Mouse (Mus musculus) E14TG2a.4 (cell line): ENCODE results near the gene Pcbp3.
A peak's percentile ranks its signal among the peaks of the same experiment; 100 is the strongest.

Experiments used
- H3K27me3 ChIP-seq: 2 replicates; pipeline ENCODE4 v1.6.1; 2014; ENCODE audit warnings: low read length, control low read depth; ENCODE audit not compliant: insufficient read depth
- H3K36me3 ChIP-seq: 2 replicates; pipeline ENCODE4 v1.6.1; 2014; ENCODE audit warnings: low read length, control low read depth; ENCODE audit not compliant: insufficient read depth
- H3K4me1 ChIP-seq: replicated peaks from 2 replicates; pipeline ENCODE4 v1.6.1; 2014; ENCODE audit warnings: low read depth, low read length, control low read depth
- H3K4me3 ChIP-seq: replicated peaks from 2 replicates; pipeline ENCODE4 v1.5.1; 2014; ENCODE audit warnings: mild to moderate bottlenecking, low read length
- H3K9me3 ChIP-seq: 2 replicates; pipeline ENCODE4 v1.6.1; 2014; ENCODE audit warnings: low read length, control low read depth
- CTCF ChIP-seq: conservative IDR thresholded peaks from 2 replicates; pipeline ENCODE4 v1.5.1; 2014; ENCODE audit warnings: low read length
- NANOG ChIP-seq: IDR thresholded peaks from 2 replicates; pipeline ENCODE4 v1.6.1; 2014; ENCODE audit warnings: borderline replicate concordance, low read length, mixed read lengths
- POU5F1 ChIP-seq: IDR thresholded peaks from 2 replicates; pipeline ENCODE4 v1.6.1; 2014; ENCODE audit warnings: low read length, borderline replicate concordance

Pcbp3 gene

DNA sequence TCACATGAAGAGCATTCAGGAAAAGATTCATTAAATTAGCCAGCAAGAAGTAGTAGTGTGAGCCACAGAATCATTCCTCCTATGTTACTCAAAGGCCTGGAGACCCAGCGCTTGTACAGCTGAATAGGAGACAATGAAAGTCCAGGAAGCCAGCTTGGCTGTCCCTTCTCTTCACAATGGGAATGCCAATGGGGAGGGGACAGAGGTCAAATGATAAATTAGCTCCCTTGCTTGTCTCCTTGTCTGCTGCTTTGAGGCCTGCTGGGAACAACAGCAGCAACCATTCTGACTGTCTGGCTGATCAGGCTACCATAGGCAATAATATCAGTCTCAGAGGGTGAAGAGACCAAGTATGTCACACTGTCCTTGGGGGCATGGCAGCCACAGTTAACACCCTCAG, 130.5 kb downstream of the Pcbp3 start:
- Histone ChIP-seq H3K9me3 (peaks cover 5% of the 10 kb centered on the region; the same call in 1 of the 2 replicates), H3K4me1 (peaks cover 3% of the 10 kb centered on the region; the same call in 1 of the 2 replicates), H3K4me3 (no peak overlapping the region), H3K36me3 (no peaks in the 10 kb centered on the region), H3K27me3 (no peaks in the 10 kb centered on the region)
- TF ChIP-seq CTCF, result no peak
- no peak for TF ChIP-seq POU5F1
- no peak for TF ChIP-seq NANOG

DNA sequence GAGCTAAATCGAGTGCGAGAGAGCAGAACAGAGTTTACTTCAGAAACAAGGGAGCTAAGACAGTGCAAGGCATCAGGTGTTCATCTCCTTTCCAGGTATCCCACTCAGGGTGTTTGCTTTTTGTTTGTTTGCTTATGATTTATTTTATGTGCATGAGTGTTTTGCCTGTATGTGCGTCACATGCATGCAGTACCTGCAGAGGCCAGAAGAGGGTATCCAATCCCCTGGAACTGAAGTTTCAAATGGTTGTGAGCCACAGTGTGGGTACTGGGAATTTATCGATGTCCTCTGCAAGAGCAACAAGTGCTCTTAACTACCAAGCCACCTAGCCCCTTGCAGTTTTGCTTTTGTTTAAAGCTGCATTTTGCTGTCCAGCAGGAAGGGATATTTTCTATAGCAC, 132.8 kb downstream of the Pcbp3 start:
- peaks cover 11% of the 10 kb centered on the region; the same call in 1 of the 2 replicates for H3K36me3 ChIP-seq
- no peaks in the 10 kb centered on the region for H3K27me3 ChIP-seq
- H3K4me3 ChIP-seq, result no peak overlapping the region
- H3K4me1 ChIP-seq, result peaks cover 3% of the 10 kb centered on the region; the same call in 1 of the 2 replicates
- TF ChIP-seq CTCF (peak; percentile 65), NANOG (no peak)
- H3K9me3 ChIP-seq, result peaks cover 5% of the 10 kb centered on the region; the same call in 1 of the 2 replicates

DNA sequence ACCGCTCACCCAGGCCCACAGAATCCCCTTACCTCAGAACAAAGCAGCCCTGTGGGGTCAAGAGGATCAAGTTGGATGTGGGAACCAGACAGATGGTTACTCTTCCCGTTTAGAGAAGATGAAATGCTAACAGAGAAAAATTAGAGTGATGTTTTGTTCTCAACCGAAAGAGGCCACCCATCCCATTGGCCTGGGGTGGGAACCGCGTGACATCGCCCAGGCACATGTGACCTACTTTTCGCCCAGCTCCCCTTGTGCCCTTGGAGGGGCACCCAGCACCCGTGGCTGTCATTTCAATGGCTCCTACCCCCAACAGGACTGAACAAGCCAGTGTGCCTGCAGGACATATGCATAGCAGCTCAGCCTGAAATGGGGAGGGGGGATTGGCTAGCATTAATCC, 139.0 kb downstream of the Pcbp3 start:
- Histone ChIP-seq H3K4me1 (peaks cover 35% of the 10 kb centered on the region), H3K27me3 (no peaks in the 10 kb centered on the region), H3K36me3 (peaks cover 11% of the 10 kb centered on the region; the same call in 1 of the 2 replicates), H3K4me3 (no peak overlapping the region), H3K9me3 (no peaks in the 10 kb centered on the region)
- no peak for TF ChIP-seq NANOG
- TF ChIP-seq CTCF, result no peak
- TF ChIP-seq POU5F1, result no peak

DNA sequence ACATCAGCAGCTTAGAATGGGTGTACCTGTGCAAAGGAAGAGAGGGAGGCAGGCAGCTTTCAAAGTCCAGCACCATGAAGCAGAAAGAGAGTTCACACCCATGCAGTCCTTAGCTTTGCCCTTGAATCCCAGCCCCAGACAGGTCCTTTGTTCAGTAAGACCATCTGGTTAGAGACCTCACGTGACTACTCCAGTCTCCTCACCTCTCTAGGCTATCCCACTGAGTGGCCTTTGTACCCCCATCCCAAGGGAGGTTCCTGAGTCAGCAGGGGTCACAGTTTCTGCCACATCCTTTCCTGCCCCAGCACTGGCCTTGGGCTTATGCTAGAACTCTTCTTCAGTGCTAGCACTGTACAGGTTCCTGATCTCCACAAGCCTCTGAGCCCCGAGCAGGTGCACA, 142.4 kb downstream of the Pcbp3 start:
- Histone ChIP-seq H3K4me3 (no peak overlapping the region), H3K36me3 (no peaks in the 10 kb centered on the region), H3K27me3 (no peaks in the 10 kb centered on the region), H3K9me3 (no peaks in the 10 kb centered on the region), H3K4me1 (peaks cover 54% of the 10 kb centered on the region)
- TF ChIP-seq CTCF, result no peak
- TF ChIP-seq NANOG, result peak; percentile 78
- no peak for TF ChIP-seq POU5F1

DNA sequence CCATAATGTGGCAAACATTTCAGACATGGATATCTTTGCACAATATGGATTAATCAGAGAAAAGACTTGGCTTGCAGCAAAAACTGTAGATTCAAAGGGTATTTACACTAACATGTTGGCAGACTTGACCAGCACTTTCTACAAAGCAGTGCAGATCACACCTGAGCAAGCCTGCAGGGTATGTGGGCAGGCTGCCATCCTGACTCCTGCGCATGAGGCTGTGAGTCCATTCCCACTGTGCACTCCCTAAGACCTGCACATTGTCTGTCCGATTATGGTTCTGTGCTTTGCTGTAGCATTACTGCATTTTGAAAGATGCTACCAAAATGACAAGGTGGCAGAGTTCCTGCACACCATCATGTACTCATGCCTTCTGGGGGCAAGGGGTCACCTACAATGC, 143.3 kb downstream of the Pcbp3 start:
- no peak overlapping the region for H3K4me3 ChIP-seq
- H3K4me1 ChIP-seq, result peaks cover 50% of the 10 kb centered on the region
- no peaks in the 10 kb centered on the region for H3K36me3 ChIP-seq
- no peaks in the 10 kb centered on the region for H3K27me3 ChIP-seq
- H3K9me3 ChIP-seq, result no peaks in the 10 kb centered on the region
- TF ChIP-seq POU5F1 (no peak), NANOG (no peak), CTCF (no peak)

DNA sequence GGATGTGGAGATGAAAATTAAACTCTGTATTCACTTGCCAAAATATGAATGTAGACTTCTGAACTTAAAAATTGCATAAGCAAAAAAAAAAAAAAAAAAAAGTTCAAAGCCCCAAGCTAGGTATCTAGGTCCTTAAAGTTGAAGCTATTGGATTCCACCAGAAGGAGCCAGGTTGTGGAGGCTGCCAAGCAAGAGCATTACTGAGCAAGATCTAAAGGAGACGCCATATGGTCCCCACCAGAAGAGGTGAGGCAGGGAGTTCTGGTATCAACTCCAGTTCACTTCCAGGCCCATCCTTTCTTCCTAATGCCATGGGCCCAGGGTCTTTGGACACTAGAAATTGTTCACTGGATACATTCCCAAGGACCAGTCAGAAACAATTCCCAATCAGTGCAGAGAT, 144.8 kb downstream of the Pcbp3 start:
- Histone ChIP-seq H3K4me3 (no peak overlapping the region), H3K4me1 (peaks cover 41% of the 10 kb centered on the region), H3K9me3 (no peaks in the 10 kb centered on the region), H3K27me3 (no peaks in the 10 kb centered on the region), H3K36me3 (no peaks in the 10 kb centered on the region)
- no peak for TF ChIP-seq POU5F1
- no peak for TF ChIP-seq NANOG

DNA sequence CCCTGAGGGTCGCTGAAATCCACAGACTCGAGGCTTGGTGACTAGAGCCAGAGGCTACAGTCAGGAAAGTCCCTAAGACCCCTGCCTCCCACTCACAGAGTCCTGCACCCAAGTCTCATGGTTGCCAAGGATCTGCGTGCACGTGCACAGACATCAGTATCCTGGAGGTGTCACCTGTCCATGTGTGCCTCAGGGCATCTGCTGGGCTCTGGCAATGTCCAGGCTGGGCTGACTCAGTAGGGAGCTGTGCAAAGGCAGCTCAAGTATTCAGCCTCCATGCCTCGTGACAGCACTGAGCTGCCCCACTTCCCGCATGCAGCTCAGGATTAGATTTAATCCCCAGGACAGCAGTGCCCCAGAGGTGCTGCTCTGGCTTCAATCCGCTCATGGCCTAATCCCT, 145.3 kb downstream of the Pcbp3 start:
- Histone ChIP-seq H3K36me3 (no peaks in the 10 kb centered on the region), H3K4me3 (no peak overlapping the region), H3K4me1 (peaks cover 41% of the 10 kb centered on the region), H3K27me3 (no peaks in the 10 kb centered on the region), H3K9me3 (no peaks in the 10 kb centered on the region)
- TF ChIP-seq CTCF (no peak), NANOG (no peak), POU5F1 (no peak)

DNA sequence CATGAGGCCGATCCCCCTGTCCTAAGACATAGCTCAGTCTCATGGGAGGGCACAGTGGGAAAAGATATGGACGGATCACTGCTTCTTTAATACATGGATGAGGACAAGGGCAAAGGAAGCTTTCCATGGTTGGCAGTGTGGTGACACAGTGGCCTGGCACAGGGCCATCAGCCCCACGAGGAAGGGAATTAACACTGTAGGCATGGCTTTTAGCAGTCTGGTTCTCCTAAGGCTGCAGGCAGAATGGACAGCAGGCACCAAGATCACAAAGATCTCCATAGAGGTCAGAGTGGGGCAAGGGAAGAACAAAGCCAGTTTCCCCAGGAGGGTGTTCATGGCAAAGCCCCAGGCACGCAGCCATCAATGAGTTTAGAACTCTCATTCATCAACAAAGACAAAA, 146.2 kb downstream of the Pcbp3 start:
- peaks cover 41% of the 10 kb centered on the region for H3K4me1 ChIP-seq
- no peaks in the 10 kb centered on the region for H3K36me3 ChIP-seq
- no peaks in the 10 kb centered on the region for H3K27me3 ChIP-seq
- TF ChIP-seq CTCF, result no peak
- TF ChIP-seq NANOG, result no peak
- no peaks in the 10 kb centered on the region for H3K9me3 ChIP-seq
- no peak overlapping the region for H3K4me3 ChIP-seq

DNA sequence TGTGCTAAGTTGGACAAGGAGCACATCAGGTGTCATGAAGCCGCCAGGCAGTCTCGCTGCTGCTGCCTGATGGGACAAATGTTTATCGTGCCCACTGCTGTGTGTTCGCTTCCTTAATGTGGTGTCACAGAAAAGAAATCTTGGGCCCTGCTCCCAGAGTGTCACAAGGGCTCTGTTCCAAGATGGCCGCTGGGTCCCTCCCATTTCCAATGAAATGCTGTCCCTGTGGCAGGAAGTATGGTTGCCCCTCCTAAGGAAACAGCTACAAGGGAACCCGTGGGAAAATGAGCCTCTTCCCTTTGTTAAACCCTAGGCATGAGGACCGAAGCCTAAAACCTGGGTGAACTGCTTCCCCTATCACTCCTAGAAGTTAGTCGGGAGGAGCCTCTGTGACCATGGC, 146.9 kb downstream of the Pcbp3 start:
- Histone ChIP-seq H3K9me3 (no peaks in the 10 kb centered on the region), H3K36me3 (no peaks in the 10 kb centered on the region), H3K4me1 (peaks cover 35% of the 10 kb centered on the region), H3K27me3 (no peaks in the 10 kb centered on the region), H3K4me3 (no peak overlapping the region)
- TF ChIP-seq CTCF, result no peak
- TF ChIP-seq NANOG, result no peak
- TF ChIP-seq POU5F1, result no peak
